Mouse (Mus musculus): ENCODE measurements around the gene Adra1d. TPM values are rescaled to one million over a fixed set of nuclear protein-coding genes. Genes with fewer than 3 reads are reported as not detected.

The Adra1d gene
- polyA plus RNA-seq, 1 experiment from 2014 or later: 0.51 TPM

DNA sequence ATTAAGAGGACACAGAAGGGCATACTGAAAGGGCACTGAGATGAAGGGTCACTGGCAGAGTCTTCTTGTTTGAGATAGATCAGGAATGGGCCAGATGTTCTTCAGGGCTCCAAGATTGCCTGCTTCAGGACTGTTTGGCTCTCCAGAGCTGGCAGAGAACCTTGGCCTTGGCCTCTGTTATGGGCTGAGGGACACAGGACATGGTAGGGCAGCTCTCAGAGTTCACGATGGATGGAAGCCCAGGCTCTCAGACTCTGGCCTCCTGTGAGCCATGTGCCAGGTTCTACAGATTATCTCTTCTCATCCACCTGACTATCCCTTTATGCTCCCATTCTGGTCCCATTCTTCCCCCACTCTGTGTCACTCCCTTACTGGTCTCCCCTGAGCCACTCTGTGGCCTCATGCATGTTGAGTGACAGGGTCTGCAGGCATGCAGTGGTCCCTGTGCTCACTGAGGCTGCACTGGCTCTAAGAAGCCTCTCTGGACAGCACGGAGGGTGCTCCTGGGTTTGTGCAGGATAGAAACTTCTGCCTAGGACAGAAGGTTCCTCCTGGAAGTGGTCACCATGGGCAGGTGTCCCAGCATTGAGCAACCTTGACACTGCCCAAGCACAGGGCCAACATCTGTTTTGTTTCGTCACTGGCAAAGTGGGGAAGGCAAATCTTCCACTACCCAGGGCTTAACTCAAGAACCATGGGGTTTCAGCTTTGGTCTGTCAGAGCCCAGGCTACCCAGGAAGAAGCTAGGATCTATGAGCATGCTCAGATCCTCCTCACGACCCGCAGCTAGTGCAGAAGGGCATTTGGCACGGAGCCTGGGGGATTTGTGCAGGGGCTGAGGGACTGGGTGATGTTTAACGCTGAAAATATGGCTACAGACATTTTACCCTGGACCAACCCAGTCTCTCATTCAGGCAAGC is 10.1 kb downstream of the Adra1d start:
- 66% methylated on average over 7 of the region's 7 CpGs for WGBS
- H3K4me2 ChIP-seq (replicated peaks): no peak overlapping the region
- H3K4me3 ChIP-seq: no peak overlapping the region
- no peak overlapping the region for H3K27ac ChIP-seq
- H3K27me3 ChIP-seq: peaks cover 60% of the 10 kb centered on the region
- H3K9me3 ChIP-seq: no peaks in the 10 kb centered on the region
- ATAC-seq (ENCODE audit: insufficient number of reproducible peaks, insufficient read depth, low FRiP score, low TSS enrichment): no peak
- H3K9ac ChIP-seq: no peak overlapping the region
- no peaks in the 10 kb centered on the region for H3K4me1 ChIP-seq
- H3K36me3 ChIP-seq: no peaks in the 10 kb centered on the region

- ATAC-seq (ENCODE audit: insufficient number of reproducible peaks, insufficient read depth, low FRiP score, low TSS enrichment): no peak
Measured at GRCm38 (mm10) chr2:131550906-131551305, 11.2 kb downstream of the Adra1d start.

GRCm38 (mm10) chr2:131550474-131550873 is 11.6 kb downstream of the Adra1d start:
- Histone ChIP-seq H3K9me3 (no peaks in the 10 kb centered on the region), H3K27ac (no peak overlapping the region), H3K27me3 (peaks cover 66% of the 10 kb centered on the region), H3K4me2 (replicated peaks) (no peak overlapping the region), H3K4me1 (peaks cover 5% of the 10 kb centered on the region; the same call in 1 of the 2 replicates), H3K4me3 (no peak overlapping the region), H3K9ac (no peak overlapping the region), H3K36me3 (no peaks in the 10 kb centered on the region)
- 68% methylated on average over 2 of the region's 2 CpGs for WGBS
- ATAC-seq (ENCODE audit: insufficient number of reproducible peaks, insufficient read depth, low FRiP score, low TSS enrichment): no peak

More at GRCm38 (mm10) chr2:131550906-131551305, 11.2 kb downstream of the Adra1d start:
- no peak overlapping the region for H3K9ac ChIP-seq
- H3K4me1 ChIP-seq: peaks cover 4% of the 10 kb centered on the region; the same call in 1 of the 2 replicates
- no peak overlapping the region for H3K27ac ChIP-seq
- H3K27me3 ChIP-seq: peaks cover 62% of the 10 kb centered on the region
- no peaks in the 10 kb centered on the region for H3K9me3 ChIP-seq
- 49% methylated on average over 2 of the region's 2 CpGs for WGBS
- H3K4me3 ChIP-seq: no peak overlapping the region
- H3K36me3 ChIP-seq: no peaks in the 10 kb centered on the region
- H3K4me2 ChIP-seq (replicated peaks): no peak overlapping the region

DNA sequence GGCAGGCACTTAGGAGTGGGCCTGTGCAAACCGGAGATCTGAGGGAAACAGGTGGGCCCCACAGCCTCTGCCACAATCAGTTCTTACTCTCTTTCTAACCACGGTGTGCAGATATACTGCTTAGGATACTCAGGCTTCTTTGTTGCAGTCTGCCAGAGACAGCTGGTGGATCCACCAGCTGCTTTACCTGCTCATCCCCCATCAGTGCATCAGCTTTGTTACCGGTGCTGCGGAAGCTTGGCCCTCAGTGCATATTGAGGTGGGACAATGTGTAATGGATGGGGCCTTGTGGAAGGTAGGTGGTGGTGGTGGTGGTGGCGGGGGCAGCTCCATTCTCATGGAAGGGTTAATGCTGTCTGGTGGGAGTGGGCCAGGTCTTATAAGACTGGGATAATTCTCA is 13.0 kb downstream of the Adra1d start:
- ATAC-seq (ENCODE audit: insufficient number of reproducible peaks, insufficient read depth, low FRiP score, low TSS enrichment): no peak
- no peaks in the 10 kb centered on the region for H3K9me3 ChIP-seq
- H3K27me3 ChIP-seq: peaks cover 71% of the 10 kb centered on the region
- no peak overlapping the region for H3K4me3 ChIP-seq
- H3K4me2 ChIP-seq (replicated peaks): no peak overlapping the region
- H3K4me1 ChIP-seq: peaks cover 5% of the 10 kb centered on the region; the same call in 1 of the 2 replicates
- 84% methylated on average over 5 of the region's 5 CpGs for WGBS
- no peak overlapping the region for H3K27ac ChIP-seq
- no peak overlapping the region for H3K9ac ChIP-seq
- no peaks in the 10 kb centered on the region for H3K36me3 ChIP-seq

DNA sequence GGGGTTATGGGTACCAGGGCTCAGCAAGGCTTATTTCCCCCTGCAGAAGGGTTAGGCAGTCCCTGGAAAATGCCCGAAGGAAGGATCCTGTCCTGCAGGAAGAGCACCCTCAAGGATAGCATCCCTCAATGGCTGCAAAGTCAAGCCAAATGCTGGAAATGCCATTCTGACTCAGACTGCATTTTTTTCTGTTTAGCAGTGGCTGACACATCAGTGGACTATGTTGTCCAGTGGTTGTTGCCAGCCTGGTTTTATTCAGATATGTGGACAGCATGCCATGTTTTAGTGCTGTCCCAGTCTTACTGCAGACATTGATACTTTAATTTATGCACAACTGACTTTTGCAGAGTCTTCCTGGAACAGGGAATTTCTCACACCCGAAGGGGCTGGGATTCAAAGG is 13.8 kb downstream of the Adra1d start:
- Histone ChIP-seq H3K27ac (no peak overlapping the region), H3K4me1 (peaks cover 5% of the 10 kb centered on the region; the same call in 1 of the 2 replicates), H3K9me3 (no peaks in the 10 kb centered on the region), H3K4me2 (replicated peaks) (no peak overlapping the region), H3K36me3 (no peaks in the 10 kb centered on the region), H3K9ac (no peak overlapping the region), H3K4me3 (no peak overlapping the region), H3K27me3 (peaks cover 67% of the 10 kb centered on the region)
- ATAC-seq (ENCODE audit: insufficient number of reproducible peaks, insufficient read depth, low FRiP score, low TSS enrichment): no peak
- 60% methylated on average over 2 of the region's 2 CpGs for WGBS

GRCm38 (mm10) chr2:131546745-131547408 is 15.2 kb downstream of the Adra1d start:
- no peak for ATAC-seq (ENCODE audit: insufficient number of reproducible peaks, insufficient read depth, low FRiP score, low TSS enrichment)
- H3K27ac ChIP-seq: no peak overlapping the region
- WGBS: 11% methylated on average over 19 of the region's 19 CpGs
- 0 out of 2 replicates have a peak overlapping the region, but pooled peaks have one; percentile 48 for H3K4me3 ChIP-seq
- H3K9ac ChIP-seq: peak overlapping the region; percentile 15; the same call in 1 of the 2 replicates
- H3K4me1 ChIP-seq: peaks cover 13% of the 10 kb centered on the region; the same call in 1 of the 2 replicates
- no peaks in the 10 kb centered on the region for H3K36me3 ChIP-seq
- H3K9me3 ChIP-seq: no peaks in the 10 kb centered on the region
- H3K27me3 ChIP-seq: peaks cover 58% of the 10 kb centered on the region
- H3K4me2 ChIP-seq (replicated peaks): peak overlapping the region; percentile 79

GRCm38 (mm10) chr2:131546308-131546700 is 15.8 kb downstream of the Adra1d start:
- WGBS: 2% methylated on average over 26 of the region's 27 CpGs
- Histone ChIP-seq H3K27me3 (peaks cover 55% of the 10 kb centered on the region), H3K9ac (peak overlapping the region; percentile 47), H3K36me3 (no peaks in the 10 kb centered on the region), H3K4me2 (replicated peaks) (peak overlapping the region; percentile 79), H3K4me1 (peaks cover 13% of the 10 kb centered on the region; the same call in 1 of the 2 replicates), H3K27ac (no peak overlapping the region), H3K4me3 (peak overlapping the region; percentile 48), H3K9me3 (no peaks in the 10 kb centered on the region)
- no peak for ATAC-seq (ENCODE audit: insufficient number of reproducible peaks, insufficient read depth, low FRiP score, low TSS enrichment)

DNA sequence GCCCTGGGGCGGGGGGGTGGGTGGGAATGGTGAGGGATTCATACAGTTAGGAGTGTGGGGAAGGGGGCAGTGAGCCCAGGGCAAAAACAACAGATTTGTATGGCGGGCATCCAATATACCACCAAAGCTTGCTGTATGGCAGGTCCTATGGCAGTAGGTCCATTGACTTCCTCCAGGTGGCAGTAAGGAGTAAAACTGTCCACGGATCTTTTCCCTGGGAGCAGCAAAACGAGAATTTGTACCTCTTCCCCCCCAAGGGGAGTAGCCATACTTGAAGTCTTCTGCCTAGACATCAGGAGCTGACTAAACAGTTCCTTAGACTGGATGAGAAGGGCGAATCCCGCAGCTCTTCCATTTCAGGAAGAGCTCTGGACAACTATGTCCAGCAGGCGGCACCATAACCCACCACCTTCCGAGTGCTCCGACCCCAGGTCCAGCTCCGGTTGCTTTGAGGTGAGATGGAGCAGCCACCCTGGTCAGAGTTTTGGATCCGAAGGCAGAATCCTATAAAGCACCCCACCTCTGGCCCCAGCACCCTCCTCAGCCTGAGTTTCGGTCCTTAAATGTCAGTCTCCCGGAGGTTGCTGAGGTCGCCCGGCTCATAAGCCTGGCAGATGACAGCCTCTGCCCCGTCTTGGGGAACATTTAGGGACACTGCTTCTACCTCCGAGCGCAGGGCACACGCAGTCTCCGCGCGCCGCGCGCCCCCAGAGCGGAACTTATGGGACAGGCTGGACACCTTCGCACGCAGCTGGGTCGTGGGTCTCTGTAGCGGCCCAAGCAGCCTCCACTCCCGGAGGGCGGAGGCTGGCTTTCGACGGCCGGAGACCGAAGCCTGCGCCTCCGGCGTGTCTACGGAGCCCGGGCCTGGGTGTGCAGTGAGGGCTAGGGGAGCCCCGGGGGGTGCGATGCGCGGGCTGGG is 16.4 kb downstream of the Adra1d start:
- Histone ChIP-seq H3K4me1 (peaks cover 13% of the 10 kb centered on the region; the same call in 1 of the 2 replicates), H3K4me3 (peak overlapping the region; percentile 48), H3K27ac (no peak overlapping the region), H3K27me3 (peaks cover 55% of the 10 kb centered on the region), H3K9me3 (no peaks in the 10 kb centered on the region), H3K4me2 (replicated peaks) (peak overlapping the region; percentile 79), H3K36me3 (no peaks in the 10 kb centered on the region), H3K9ac (peak overlapping the region; percentile 47)
- 0 out of 2 replicates have a peak, but pooled peaks have one; percentile 32 for ATAC-seq (ENCODE audit: insufficient number of reproducible peaks, insufficient read depth, low FRiP score, low TSS enrichment)
- WGBS: 2% methylated on average over 45 of the region's 45 CpGs

DNA sequence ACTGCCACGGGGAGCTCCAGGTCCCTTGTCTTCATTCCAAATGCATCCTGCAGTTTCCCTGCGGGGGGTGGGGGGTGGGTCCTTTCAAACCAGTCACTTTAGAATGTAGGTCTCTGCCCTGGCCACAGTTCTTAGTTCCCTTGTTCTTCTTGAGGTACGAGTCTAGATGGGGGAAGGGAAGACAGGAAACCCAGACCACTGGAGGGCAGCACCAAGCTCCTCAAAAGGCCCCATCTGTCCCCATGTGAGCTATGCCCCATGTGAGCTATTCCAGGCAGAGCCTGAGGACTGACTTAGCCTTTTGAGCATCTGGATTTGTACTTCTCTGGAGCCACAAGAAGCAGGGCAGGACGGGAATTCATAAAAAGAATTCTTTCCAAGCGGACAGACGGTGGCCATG is 19.6 kb downstream of the Adra1d start:
- Histone ChIP-seq H3K27me3 (peaks cover 30% of the 10 kb centered on the region), H3K4me1 (peaks cover 13% of the 10 kb centered on the region; the same call in 1 of the 2 replicates), H3K9me3 (no peaks in the 10 kb centered on the region), H3K9ac (no peak overlapping the region), H3K27ac (no peak overlapping the region), H3K36me3 (no peaks in the 10 kb centered on the region), H3K4me3 (no peak overlapping the region), H3K4me2 (replicated peaks) (no peak overlapping the region)
- WGBS: 19% methylated on average over 6 of the region's 6 CpGs
- ATAC-seq (ENCODE audit: insufficient number of reproducible peaks, insufficient read depth, low FRiP score, low TSS enrichment): no peak

DNA sequence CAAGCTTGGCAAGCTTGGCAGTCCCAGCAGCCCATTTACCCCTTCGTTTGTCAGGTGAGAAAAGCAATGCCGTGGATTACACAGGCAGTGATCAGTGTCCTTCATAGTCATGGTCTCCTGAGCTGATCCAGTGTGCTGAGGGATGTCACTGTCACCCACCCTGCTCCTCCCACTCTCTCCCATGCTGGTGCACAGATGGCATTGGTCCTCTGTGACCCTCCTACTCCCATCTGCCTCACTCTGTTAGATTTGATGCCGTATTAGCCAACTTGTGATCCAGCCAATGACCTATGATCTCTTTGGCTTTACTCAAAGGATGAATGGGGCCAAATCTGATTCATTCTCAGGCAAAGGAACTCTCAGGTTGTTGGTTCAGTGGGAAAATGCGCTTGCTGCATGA is 20.4 kb downstream of the Adra1d start:
- H3K27ac ChIP-seq: no peak overlapping the region
- ATAC-seq (ENCODE audit: insufficient number of reproducible peaks, insufficient read depth, low FRiP score, low TSS enrichment): no peak
- peaks cover 13% of the 10 kb centered on the region; the same call in 1 of the 2 replicates for H3K4me1 ChIP-seq
- H3K4me2 ChIP-seq (replicated peaks): no peak overlapping the region
- H3K27me3 ChIP-seq: peaks cover 22% of the 10 kb centered on the region
- WGBS: 83% methylated on average over 4 of the region's 4 CpGs
- H3K36me3 ChIP-seq: no peaks in the 10 kb centered on the region
- H3K9me3 ChIP-seq: no peaks in the 10 kb centered on the region
- H3K9ac ChIP-seq: no peak overlapping the region
- H3K4me3 ChIP-seq: no peak overlapping the region

DNA sequence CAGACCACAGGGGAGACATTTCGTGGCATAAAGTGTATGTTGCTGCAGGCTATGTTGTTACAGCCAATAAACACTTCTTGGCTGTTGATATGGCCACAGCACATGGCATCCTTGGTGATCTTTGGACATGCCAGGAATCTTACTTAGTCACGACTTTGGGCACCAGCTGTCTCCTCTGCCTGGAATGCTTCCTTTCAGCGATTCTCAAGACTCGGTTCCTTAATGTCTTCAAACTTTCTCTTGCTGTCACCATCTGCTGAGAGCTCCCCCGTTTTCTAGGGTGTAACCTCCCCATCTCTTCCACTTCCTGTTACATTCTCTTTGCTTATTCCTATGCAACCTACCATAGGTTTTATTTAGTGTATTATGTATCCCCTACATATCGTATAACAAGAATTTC is 22.3 kb downstream of the Adra1d start:
- no peaks in the 10 kb centered on the region for H3K36me3 ChIP-seq
- no peak for ATAC-seq (ENCODE audit: insufficient number of reproducible peaks, insufficient read depth, low FRiP score, low TSS enrichment)
- H3K4me3 ChIP-seq: no peak overlapping the region
- no peak overlapping the region for H3K9ac ChIP-seq
- WGBS: 85% methylated on average over 6 of the region's 6 CpGs
- H3K4me2 ChIP-seq (replicated peaks): no peak overlapping the region
- H3K4me1 ChIP-seq: 0 out of 2 replicates have a peak, but pooled peaks cover 7% of the 10 kb centered on the region
- 0 out of 2 replicates have a peak, but pooled peaks cover 9% of the 10 kb centered on the region for H3K27me3 ChIP-seq
- H3K27ac ChIP-seq: no peak overlapping the region
- no peaks in the 10 kb centered on the region for H3K9me3 ChIP-seq

All from embryonic facial prominence, embryonic 12.5 days (tissue).